Mouse (Mus musculus) ES-E14 (cell line): ENCODE measurements around the gene Arpc1b. TPM values are rescaled to one million over a fixed set of nuclear protein-coding genes. Genes with fewer than 3 reads are reported as not detected.

Source experiments
- DNase-seq: peaks from one replicate; pipeline ENCODE4 v3.0.0-alpha.2; 2013; ENCODE audit warnings: low read depth, low spot score
- H3K27ac ChIP-seq: 2 replicates; pipeline ENCODE4 v1.5.1; 2012; ENCODE audit warnings: low read depth, mild to moderate bottlenecking, low read length, moderate library complexity, mixed read lengths; ENCODE audit not compliant: poor library complexity, insufficient read depth, severe bottlenecking
- H3K36me3 ChIP-seq: 2 replicates; pipeline ENCODE4 v1.6.1; 2012; ENCODE audit warnings: mild to moderate bottlenecking, low read length, moderate library complexity, mixed read lengths; ENCODE audit not compliant: control insufficient read depth, poor library complexity, insufficient read depth, severe bottlenecking
- H3K4me1 ChIP-seq, 2 experiments: fragments of 150-350 bp in 1 of 2; sonication (generic) in 1 of 2; 2 replicates each; pipeline ENCODE4 v1.6.1; 2012; ENCODE audit warnings: low read length in 2 of 2, mild to moderate bottlenecking in 1 of 2, mixed read lengths in 1 of 2; ENCODE audit not compliant: control insufficient read depth in 2 of 2, insufficient read depth in 2 of 2, poor library complexity in 1 of 2
- H3K4me3 ChIP-seq, 2 experiments: fragments of 150-350 bp in 1 of 2; sonication (generic) in 1 of 2; 2 replicates each; pipeline ENCODE4 v1.5.1; 2012; ENCODE audit warnings: low read length in 2 of 2, low read depth in 1 of 2, mild to moderate bottlenecking in 1 of 2, mixed read lengths in 1 of 2; ENCODE audit not compliant: insufficient read depth in 1 of 2, poor library complexity in 1 of 2, severe bottlenecking in 1 of 2
- H3K9ac ChIP-seq: 2 replicates; pipeline ENCODE4 v1.6.1; 2012; ENCODE audit warnings: low read depth, mild to moderate bottlenecking, low read length, mixed read lengths; ENCODE audit not compliant: poor library complexity, insufficient read depth, severe bottlenecking
- H3K9me3 ChIP-seq: fragments of 150-350 bp; sonication (generic); 2 replicates; pipeline ENCODE4 v1.6.1; 2012; ENCODE audit warnings: low read depth, mild to moderate bottlenecking, low read length; ENCODE audit not compliant: control insufficient read depth, insufficient read depth
- CHD2 ChIP-seq: IDR thresholded peaks from 2 replicates; pipeline ENCODE4 v1.6.1; 2014; ENCODE audit warnings: mild to moderate bottlenecking, low read depth, low read length, inconsistent platforms
- HCFC1 ChIP-seq: IDR thresholded peaks from 2 replicates; pipeline ENCODE4 v1.6.1; 2012; ENCODE audit warnings: low read length, inconsistent platforms, borderline replicate concordance; ENCODE audit not compliant: insufficient read depth
- MAFK ChIP-seq: IDR thresholded peaks from 2 replicates; pipeline ENCODE4 v1.6.1; 2014; ENCODE audit warnings: mild to moderate bottlenecking, low read depth, low read length, inconsistent platforms; ENCODE audit not compliant: insufficient read depth
- ZC3H11A ChIP-seq: IDR thresholded peaks from 2 replicates; pipeline ENCODE4 v1.6.1; 2012; ENCODE audit warnings: low read depth, mild to moderate bottlenecking, inconsistent platforms, low read length, borderline replicate concordance
- ZNF384 ChIP-seq: IDR thresholded peaks from 2 replicates; pipeline ENCODE4 v1.6.1; 2012; ENCODE audit warnings: low read depth, low read length, inconsistent platforms
- in situ Hi-C, 2 experiments: fragments of 600-800 bp; cut with MboI; formaldehyde crosslinking; loops; one replicate each; pipeline ENCODE4 v1.15.1; 2025; ENCODE audit warnings: low sequenced_read_pairs in 2 of 2, inconsistent platforms in 1 of 2; ENCODE audit not compliant: unreplicated experiment in 2 of 2
- total RNA-seq: library from RNA; depleted of rRNA; stranded (reverse); fragments of 300-350 nt; gene quantifications from 2 replicates; pipeline ENCODE4 v1.2.3, GENCODE M21; 2012; rRNA removed

Gene Arpc1b
- total RNA-seq, 1 experiment = 249 TPM

- DNase-seq = peak; percentile 99
- Histone ChIP-seq H3K27ac (peak within 1 kb of the TSS; percentile 74), H3K4me1 (peaks cover 2 to 6% of the 10 kb centered on the region in 2 experiments; a peak in 2 of 4 replicates), H3K36me3 (peaks cover 14% of the 10 kb centered on the region), H3K4me3 (peak within 1 kb of the TSS; percentile 93 to 100), H3K9me3 (no peaks in the 10 kb centered on the region), H3K9ac (peak within 1 kb of the TSS; percentile 97)
- TF ChIP-seq MAFK = no peak
- TF ChIP-seq HCFC1 = peak; percentile 83
- TF ChIP-seq ZC3H11A = no peak
- no peak for TF ChIP-seq ZNF384
- in situ Hi-C loops = no loop called here
Measured at GRCm38 (mm10) chr5:145166536-145167305, 52.7 kb downstream of the Arpc1b start, which contains the start of the genes Ptcd1 and Cpsf4. TSS of gene Ptcd1 (minus strand) at chr5:145167108. TSS of gene Cpsf4 (plus strand) at chr5:145167213.

- Histone ChIP-seq H3K4me3 (peak overlapping the region; percentile 93 to 100), H3K4me1 (peaks cover 2 to 6% of the 10 kb centered on the region in 2 experiments; a peak in 2 of 4 replicates), H3K27ac (peak overlapping the region; percentile 74), H3K9me3 (no peaks in the 10 kb centered on the region), H3K36me3 (peaks cover 18% of the 10 kb centered on the region), H3K9ac (peak overlapping the region; percentile 97)
- no peak for TF ChIP-seq ZC3H11A
- in situ Hi-C loops = no loop called here
- DNase-seq = no peak
Measured at GRCm38 (mm10) chr5:145167306-145167661, 53.3 kb downstream of the Arpc1b start.

DNA sequence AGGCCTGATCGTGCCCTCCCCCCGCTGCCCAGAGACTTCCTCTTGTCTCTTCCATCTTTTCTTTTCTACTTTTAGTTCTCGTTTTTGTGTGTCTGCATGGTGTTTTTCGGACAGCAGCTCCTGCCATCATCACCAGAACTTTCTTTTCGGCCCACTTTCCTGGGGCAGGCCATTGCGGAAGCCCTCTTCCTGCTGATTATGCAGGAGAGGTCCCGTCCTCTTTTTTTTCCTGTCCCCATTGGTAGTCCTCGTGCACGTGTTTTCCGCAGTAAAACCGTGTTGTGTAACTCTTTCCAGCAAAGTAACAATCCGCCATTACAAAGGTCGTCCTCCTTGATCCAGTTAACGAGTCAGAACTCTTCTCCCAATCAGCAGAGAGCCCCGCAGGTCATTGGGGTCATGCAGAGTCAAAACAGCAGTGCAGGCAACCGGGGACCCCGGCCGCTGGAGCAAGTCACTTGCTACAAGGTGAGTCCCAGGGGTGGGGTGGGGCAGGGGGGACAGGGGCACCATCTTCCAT is 64.5 kb downstream of the Arpc1b start:
- DNase-seq = no peak
- TF ChIP-seq ZC3H11A (no peak), ZNF384 (no peak), HCFC1 (no peak), MAFK (no peak), CHD2 (no peak)
- Histone ChIP-seq H3K4me1 (peaks cover 0 to 1% of the 10 kb centered on the region in 2 experiments; a peak in 1 of 4 replicates), H3K27ac (no peak overlapping the region), H3K9ac (no peak overlapping the region), H3K4me3 (no peak overlapping the region), H3K9me3 (no peaks in the 10 kb centered on the region), H3K36me3 (peaks cover 88% of the 10 kb centered on the region)
- in situ Hi-C loops = no loop called here

Other genes with a start within 250 kb of the Arpc1b start
- gene Smurf1, start 148.4 kb upstream of the Arpc1b start, total RNA-seq = 17.9 and 19.2 TPM in 2 replicates
- not detected in 2 replicates for gene Gm4871, start 81.5 kb upstream of the Arpc1b start, total RNA-seq
- not detected in 2 replicates for gene 1700018F24Rik, start 71.2 kb upstream of the Arpc1b start, total RNA-seq
- 48.2 and 65.4 TPM in 2 replicates for gene Arpc1a, start 30.4 kb upstream of the Arpc1b start, total RNA-seq
- gene Kpna7, start 30.2 kb upstream of the Arpc1b start, total RNA-seq = 0.21 and 0.58 TPM in 2 replicates
- 89.3 and 108 TPM in 2 replicates for gene Pdap1, start 26.0 kb downstream of the Arpc1b start, total RNA-seq
- 124 and 168 TPM in 2 replicates for gene Bud31, start 26.1 kb downstream of the Arpc1b start, total RNA-seq
- gene Ptcd1, start 52.9 kb downstream of the Arpc1b start, total RNA-seq = 12.8 and 14.3 TPM in 2 replicates
- 73.2 and 74.4 TPM in 2 replicates for gene Cpsf4, start 53.0 kb downstream of the Arpc1b start, total RNA-seq
- 537 and 605 TPM in 2 replicates for gene Atp5j2, start 77.8 kb downstream of the Arpc1b start, total RNA-seq
- gene Zkscan14, start 87.7 kb downstream of the Arpc1b start, total RNA-seq = 5.5 TPM in 2 replicates
- 16.9 and 18.0 TPM in 2 replicates for gene Zkscan5, start 90.3 kb downstream of the Arpc1b start, total RNA-seq
- 31.4 and 36.1 TPM in 2 replicates for gene Zfp655, start 117.5 kb downstream of the Arpc1b start, total RNA-seq
- 16.8 and 22.5 TPM in 2 replicates for gene Zscan25, start 166.3 kb downstream of the Arpc1b start, total RNA-seq
- not detected in 2 replicates for gene Cyp3a57, start 231.1 kb downstream of the Arpc1b start, total RNA-seq